Mouse (Mus musculus): ENCODE results near the gene Cphx1.
"Not testable (repeated sequence)": the region's sequence is repeated elsewhere in the genome, so short reads cannot be mapped to it uniquely, and the experiment has no call there.

GRCm38 (mm10) chr14:25895686-25896085 is 42.4 kb upstream of the Cphx1 start:
- TF ChIP-seq CTCF (IDR thresholded peaks at IDR 0.05; ENCODE audit: control insufficient read depth, insufficient read depth, insufficient read length); USF1 (IDR thresholded peaks at IDR 0.05; ENCODE audit: low read depth): not testable (repeated sequence)

Measured in C2C12 (cell line).